Mouse (Mus musculus): Measurements from ENCODE around the gene Fbxo46. TPM values are rescaled to one million over a fixed set of nuclear protein-coding genes. Genes with fewer than 3 reads are reported as not detected.
A peak's percentile ranks its signal among the peaks of the same experiment; 100 is the strongest.
"Not testable (repeated sequence)": the region's sequence is repeated elsewhere in the genome, so short reads cannot be mapped to it uniquely, and the experiment has no call there.

The Fbxo46 gene
- 1 to 10 TPM; 4.2 to 6.0 (median 5.3) TPM for total RNA-seq (2022)

DNA sequence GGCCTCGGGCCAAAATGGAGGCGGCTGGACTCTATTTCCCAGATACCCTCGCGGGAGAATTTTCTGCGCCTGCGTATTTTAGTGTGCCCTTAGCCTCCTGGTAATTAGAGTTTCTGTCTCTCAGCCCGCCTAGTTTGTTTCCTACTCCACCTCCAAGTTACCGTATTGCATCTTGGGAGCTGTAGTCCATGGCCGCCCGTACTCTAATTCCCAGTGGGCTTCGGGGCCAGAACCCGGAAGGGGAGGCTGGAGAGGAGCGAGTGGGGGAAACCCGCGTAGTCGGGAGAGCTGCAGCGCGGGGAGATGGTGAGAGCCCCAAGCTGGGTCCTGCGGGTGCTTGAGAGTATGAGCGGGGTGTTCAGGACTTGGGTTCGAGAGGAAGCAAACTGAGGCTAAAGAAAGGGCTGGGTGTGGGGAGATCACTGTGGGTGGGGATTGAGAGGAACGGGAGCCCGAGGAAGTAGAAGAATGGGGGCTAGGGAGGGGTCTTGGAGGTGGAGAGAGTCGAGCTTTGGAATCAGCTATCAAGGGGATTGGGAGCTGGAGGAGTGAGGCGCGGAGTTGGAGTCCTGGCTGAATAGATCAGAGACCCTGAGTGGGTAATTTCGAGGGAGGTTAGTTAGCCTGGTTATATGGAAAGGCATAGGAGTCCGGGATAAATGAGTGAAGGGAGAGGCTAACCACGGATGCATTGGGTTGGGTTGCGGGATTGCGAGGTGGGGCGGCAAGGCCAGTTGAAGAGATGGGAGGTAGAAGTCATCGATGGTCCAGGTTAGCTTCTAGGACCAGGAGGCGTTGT lies at the start of gene Fbxo46:
Fbxo46 (plus strand) TSS at position 229 of the 799 bp plus-strand sequence.
- peak; percentile 99 for DNase-seq (ENCODE audit: low spot score)

DNA sequence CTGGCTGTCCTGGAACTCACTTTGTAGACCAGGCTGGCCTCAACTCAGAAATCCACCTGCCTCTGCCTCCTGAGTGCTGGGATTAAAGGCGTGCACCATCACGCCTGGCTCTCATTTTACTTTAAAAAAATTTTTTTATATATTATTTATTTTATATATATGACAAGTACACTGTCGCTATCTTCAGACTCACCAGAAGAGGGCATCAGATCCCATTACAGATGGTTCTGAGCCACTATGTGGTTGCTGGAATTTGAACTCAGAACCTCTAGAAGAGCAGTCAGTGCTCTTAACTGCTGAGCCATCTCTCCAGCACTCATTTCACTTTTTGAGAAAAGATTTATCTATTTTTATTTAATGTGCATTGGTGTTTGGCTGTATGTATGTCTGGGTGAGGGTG lies 48.6 kb upstream of the Fbxo46 start:
- not testable (repeated sequence) for DNase-seq (ENCODE audit: low spot score)

DNA sequence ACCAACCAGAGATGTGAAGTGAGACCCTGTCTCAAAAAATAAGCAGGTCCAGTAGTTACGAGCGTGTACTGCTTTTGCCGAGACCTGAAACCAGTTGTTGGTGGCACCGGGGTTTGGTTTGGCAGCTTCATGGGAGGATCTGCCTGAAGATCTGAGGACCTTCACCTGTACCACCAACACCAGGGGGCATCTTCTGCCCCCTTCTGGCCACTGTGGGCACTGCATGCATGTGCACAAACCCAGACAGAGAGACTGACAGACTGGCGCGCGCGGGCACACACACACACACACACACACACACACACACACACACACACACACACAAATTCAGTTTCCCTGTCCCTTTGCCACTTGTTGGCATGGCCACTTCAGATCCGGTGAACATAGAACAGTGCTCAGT lies 46.2 kb upstream of the Fbxo46 start:
- DNase-seq (ENCODE audit: low spot score) = no peak

DNA sequence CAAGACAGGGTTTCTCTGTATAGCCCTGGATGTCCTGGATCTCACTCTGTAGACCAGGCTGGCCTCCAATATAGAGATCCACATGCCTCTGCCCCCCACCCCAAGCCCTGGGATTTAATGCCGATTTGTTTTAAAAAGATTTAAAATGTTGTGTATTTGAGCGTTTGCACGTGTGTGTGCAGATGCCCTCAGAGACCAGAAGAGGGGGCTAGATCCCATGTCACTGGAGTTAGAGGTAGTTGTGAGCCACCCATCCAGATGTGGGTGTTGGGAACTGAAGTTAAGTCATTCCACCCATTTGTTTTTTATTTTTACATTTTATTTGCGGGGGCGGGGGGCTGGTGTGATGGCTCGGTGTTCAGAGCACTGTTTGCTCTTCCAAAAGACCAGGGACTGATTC lies 45.2 kb upstream of the Fbxo46 start:
- no peak for DNase-seq (ENCODE audit: low spot score)

DNA sequence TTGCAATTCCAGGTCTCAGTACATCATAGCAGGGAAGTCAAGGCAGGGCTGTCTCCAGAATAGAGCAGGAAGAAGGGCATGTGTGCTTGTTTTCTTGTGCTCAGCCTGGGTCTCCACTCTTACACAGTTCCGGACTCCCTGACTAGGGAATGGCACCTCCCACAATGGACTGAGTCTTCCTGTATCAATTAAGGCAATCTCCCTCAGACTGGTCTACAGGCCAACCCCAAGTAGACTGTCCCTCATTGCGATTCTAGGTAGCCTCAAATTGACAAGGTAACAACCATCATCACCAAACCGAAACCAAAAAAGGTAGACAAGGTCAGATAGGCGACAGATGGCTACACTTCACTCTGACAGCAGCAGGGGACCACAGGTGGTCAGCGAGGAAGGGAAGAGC lies 44.4 kb upstream of the Fbxo46 start:
- no peak for DNase-seq (ENCODE audit: low spot score)

DNA sequence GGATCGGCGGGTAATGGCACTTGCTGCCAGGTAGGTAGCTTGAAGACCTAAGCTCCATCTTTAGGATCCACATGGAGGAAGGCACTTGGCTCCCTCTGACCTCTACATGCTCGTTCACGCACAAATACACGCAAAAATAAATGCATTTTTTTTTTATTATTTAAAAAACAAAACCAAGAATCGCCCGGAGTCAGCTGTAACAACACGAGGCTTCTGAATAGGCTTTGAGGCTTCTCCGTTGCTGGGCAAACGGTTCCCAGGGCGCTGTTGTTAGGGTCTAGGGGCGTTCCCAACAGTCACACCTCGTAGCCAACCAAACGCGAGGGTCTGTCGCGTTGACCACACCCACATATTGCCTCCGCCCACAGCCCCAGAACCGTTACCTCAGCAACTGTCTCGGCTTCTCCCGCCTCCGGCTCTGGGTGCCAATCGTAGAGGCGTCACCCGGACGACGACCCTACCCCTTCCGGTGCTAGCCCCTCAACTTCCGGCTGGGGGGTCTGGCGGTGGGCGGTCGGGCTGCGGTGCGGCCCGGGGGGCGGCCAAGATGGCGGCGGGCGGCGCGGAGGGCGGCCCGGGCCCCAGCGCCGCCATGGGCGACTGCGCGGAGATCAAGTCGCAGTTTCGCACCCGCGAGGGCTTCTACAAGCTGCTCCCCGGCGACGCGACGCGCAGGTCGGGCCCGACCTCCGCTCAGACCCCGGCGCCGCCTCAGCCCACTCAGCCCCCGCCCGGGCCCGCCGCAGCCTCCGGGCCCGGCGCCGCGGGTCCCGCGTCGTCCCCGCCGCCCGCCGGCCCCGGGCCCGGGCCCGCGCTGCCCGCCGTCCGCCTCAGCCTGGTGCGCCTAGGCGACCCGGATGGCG lies 43.7 kb upstream of the Fbxo46 start, which contains the start of gene Dmwd:
Dmwd (plus strand) TSS at position 505 of the 863 bp plus-strand sequence.
- peak; percentile 94 for DNase-seq (ENCODE audit: low spot score)

DNA sequence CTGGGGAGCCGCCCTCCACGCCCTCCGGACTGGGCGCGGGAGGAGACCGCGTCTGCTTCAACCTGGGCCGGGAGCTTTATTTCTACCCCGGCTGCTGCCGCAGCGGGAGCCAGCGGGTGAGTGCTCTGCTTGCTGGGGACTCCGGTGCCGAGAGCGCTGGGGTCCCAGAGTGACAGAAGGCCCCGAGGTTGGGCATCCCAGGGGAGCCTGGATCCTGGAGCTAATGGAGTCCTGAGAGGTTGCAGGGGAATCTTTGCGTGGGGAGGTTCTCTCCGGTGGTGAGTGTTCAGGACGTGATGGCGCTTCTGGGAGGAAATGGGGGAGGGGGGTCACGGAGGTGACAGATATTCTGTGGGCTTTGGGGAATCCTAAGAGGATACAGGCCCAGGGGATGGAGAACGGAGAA lies 43.1 kb upstream of the Fbxo46 start:
- no peak for DNase-seq (ENCODE audit: low spot score)

DNA sequence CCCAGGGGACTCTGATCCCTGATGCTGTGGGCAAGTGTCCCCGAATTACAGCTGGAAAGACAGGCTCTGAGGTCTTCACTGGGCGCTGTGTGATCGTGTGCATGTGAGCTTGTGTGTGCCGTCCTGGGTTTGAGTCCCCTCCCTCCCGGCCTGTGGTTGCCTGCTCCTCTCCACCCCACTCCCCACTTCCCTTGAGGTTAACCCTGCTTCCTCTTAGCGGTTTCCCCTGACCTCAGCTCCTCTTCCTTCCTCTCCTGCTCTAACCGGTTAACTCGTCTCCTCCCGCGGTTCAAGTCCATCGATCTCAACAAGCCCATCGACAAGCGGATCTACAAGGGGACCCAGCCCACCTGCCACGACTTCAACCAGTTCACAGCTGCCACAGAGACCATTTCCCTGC lies 41.9 kb upstream of the Fbxo46 start:
- DNase-seq (ENCODE audit: low spot score) = peak; percentile 54

DNA sequence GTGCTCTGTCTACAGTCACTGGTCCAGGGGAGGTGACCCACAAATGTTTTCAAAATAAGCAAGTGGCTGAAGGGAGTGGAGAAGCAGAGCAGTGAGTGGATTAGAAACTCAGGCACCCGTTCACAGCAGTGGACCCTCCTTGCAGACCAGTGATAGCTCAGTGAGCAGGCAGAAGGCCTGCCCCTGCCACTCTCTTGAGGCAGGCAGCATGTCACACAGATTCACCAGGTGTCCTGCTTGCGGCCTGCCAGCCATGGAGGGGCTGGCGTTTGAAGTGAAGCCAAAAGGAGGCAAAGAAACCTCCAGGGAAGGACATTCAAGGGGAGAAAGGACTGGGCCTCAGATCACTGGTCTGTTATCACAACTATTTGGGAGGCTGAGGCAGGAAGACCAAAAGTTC lies 40.9 kb upstream of the Fbxo46 start:
- DNase-seq (ENCODE audit: low spot score) = no peak

DNA sequence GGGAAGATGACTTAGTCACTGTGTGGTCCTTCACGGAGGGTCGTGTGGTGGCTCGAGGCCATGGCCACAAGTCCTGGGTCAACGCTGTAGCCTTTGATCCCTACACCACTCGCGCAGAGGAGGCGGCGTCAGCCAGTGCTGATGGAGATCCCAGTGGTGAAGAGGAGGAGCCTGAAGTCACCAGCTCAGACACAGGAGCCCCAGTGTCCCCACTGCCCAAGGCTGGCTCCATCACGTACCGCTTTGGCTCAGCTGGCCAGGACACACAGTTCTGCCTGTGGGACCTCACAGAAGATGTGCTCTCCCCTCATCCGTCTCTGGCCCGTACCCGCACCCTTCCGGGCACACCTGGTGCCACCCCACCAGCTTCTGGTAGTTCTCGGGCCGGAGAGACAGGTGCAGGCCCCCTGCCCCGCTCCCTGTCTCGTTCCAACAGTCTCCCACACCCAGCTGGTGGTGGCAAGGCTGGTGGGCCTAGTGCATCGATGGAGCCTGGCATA lies 39.2 kb upstream of the Fbxo46 start:
- DNase-seq (ENCODE audit: low spot score) = no peak

DNA sequence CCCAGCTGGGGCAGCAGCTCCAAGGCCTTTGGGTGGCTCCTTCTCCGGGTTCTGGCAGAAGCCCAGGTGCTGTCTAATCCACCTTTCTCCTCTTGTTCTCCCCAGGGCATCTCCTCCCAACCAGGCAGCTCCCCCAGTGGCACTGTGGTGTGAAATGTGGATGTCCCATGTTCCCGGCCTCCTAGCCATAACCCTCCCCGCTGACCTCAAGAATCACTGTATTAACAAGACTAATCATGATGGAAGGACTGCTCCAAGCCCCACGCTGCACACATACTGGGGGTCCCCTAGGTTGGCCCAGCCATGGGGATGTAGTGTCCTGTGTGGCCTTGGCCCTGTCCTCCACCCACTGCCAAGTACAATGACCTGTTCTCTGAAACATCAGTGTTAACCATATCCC lies 37.5 kb upstream of the Fbxo46 start:
- no peak for DNase-seq (ENCODE audit: low spot score)

DNA sequence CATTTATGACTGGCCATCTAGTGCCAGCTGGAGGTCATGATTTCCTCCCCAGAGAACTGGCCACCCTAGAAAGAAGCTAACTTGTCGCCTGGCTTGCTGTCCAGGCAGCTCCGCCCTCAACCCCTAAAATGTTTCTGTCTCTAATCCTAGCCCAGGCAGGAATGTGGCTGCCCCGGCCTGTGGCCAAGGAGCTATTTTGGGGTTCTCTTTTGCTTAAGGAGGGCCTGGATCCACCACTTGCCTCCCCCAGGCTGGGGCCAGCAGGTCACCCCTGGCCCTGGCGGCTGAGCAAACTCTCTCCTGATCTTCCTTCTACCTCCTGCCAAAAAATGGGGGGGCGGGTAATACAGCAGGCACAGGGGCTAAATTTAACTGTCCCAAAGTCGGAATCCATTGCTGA lies 36.6 kb upstream of the Fbxo46 start:
- DNase-seq (ENCODE audit: low spot score) = peak; percentile 82

DNA sequence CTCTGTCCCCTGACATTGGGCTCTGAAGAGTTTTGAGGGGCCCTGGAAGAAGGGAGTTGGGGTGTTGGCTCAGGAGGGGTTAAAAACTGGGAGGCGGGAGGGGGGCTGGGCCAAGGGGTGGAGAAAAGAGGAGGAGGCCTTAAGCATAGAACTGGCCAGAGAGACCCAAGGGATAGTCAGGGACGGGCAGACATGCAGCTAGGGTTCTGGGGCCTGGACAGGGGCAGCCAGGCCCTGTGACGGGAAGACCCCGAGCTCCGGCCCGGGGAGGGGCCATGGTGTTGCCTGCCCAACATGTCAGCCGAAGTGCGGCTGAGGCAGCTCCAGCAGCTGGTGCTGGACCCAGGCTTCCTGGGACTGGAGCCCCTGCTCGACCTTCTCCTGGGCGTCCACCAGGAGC lies 36.0 kb upstream of the Fbxo46 start, which contains the start of gene Dmpk:
Dmpk (plus strand) TSS at position 149 of the 400 bp plus-strand sequence.
- DNase-seq (ENCODE audit: low spot score) = no peak

DNA sequence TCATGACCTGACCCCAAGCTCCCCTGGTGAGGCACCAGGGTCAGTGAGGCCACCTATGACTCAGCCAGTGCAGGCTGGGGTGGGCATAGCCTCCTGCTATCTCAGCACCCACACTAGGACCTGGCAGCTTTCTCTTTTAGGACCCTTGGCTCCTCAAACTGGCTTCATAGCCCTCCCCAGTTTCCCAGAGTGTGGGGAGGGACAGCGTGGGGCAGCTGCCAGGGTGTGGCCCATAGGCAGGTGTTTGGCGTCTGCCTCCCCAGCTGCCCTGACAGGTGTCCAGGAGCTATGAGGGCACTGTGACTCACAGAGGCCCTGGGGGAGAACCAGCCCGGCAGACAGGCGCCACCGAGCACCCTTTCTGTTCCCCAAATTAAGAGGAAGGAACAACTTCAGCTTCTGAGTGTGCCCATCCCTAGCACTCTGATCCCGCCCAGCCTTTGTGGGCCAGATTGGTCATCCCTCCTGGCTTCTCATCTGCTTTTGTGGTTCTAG lies 35.3 kb upstream of the Fbxo46 start:
- DNase-seq (ENCODE audit: low spot score) = no peak

DNA sequence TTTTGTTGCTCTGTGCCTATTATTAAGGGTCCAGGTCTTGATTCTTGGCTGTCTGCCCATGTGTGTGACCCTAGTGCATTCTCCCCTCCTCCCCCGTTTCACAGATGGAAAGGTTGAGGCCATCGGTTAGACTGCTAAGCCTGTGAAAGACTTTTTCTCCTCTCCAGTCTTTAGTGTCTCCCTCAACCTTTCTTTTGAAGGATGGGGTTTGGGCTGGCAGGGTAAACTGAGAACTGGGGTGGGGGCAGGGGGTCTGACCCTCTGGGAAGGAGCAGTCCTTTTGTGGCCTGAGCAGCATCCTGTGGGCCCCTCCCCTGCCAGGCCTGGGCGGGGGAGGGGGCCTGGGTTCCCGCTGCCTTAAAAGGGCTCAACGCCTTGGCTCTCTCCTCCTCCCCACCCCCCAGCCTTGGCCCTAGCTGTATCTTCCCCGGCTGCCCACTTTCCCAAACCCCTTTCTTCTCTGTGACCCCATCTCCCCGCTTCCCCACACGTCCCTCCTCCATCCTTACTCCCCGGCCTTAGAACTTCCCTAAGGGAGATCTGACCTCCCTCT lies 34.7 kb upstream of the Fbxo46 start:
- DNase-seq (ENCODE audit: low spot score) = no peak

DNA sequence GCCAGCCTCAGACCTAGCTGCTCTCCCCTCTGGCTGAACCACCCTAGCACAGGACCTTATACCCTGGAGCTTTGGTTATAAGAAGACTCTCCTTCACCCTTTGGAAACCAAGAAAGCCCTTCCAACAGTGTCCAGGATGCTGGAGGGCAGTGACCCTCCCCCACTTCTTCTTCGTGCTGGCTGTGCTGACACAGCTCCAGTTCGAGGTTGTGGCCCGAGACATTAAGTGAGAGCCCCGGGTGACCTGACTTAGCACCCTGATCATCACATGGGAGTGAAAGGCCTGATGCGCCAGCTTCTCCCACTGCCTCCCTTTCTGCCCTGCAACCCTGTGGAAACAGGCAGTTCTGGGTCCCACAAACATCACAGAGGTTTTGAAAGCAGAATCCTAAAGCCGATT lies 34.2 kb upstream of the Fbxo46 start:
- DNase-seq (ENCODE audit: low spot score) = no peak

DNA sequence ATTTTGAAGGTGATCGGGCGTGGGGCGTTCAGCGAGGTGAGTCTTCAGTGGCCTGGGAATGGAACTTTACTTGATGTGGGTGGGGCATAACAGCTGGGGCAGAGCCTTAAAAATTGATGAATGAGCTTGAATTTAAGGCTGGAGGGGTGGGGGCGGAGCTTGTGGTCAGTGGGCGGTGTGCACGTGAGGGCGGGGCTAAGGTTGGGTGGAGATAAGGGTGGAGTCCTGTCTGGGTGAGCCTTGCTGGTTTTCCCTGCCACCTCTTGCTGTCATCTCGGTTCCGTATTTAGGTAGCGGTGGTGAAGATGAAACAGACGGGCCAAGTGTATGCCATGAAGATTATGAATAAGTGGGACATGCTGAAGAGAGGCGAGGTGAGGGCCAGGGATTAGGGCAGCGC lies 33.6 kb upstream of the Fbxo46 start:
- DNase-seq (ENCODE audit: low spot score) = no peak

DNA sequence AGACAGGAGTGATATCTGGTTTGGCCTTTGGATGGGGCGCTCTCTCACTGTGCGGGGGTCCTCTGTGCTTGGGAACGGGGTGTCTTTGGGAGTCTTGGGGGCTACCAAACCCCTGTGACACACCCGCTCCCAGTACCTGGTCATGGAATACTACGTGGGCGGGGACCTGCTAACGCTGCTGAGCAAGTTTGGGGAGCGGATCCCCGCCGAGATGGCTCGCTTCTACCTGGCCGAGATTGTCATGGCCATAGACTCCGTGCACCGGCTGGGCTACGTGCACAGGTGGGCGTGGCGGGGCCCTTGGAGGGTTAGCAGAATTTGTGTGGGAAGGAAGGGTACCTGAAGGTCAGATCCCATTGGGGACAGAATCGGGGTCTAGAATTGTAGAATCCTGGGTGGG lies 32.9 kb upstream of the Fbxo46 start:
- no peak for DNase-seq (ENCODE audit: low spot score)

DNA sequence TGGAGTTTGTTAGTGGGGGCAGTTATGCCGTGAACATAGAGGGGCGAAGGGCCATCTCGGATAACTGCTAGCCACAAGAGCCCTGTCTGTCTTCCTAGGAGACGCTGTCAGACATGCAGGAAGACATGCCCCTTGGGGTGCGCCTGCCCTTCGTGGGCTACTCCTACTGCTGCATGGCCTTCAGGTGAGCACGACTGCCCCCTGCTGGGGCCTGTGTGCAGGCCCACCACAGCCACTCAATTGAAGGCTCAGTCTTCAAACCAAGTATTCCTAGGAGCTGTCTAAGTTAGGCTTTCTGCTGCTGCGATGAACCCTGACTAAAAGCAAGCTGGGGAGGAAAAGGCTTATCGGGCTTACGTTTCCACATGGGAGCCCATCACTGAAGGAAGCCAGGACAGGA lies 30.8 kb upstream of the Fbxo46 start:
- no peak for DNase-seq (ENCODE audit: low spot score)

DNA sequence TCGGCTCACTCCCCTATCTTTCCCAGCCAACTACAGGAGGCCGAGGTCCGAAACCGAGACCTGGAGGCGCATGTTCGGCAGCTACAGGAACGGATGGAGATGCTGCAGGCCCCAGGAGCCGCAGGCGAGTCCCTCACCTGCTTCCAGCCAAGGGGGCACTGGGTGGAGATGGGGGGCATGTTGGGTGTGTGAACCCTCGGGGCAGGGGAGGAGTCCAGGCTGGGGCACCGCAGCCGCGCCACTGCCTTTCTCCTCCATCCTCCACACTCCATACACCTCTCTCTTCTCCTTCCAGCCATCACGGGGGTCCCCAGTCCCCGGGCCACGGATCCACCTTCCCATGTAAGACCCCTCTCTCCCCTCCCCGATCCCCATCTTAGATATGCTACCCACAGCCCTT lies 27.7 kb upstream of the Fbxo46 start:
- no peak for DNase-seq (ENCODE audit: low spot score)

DNA sequence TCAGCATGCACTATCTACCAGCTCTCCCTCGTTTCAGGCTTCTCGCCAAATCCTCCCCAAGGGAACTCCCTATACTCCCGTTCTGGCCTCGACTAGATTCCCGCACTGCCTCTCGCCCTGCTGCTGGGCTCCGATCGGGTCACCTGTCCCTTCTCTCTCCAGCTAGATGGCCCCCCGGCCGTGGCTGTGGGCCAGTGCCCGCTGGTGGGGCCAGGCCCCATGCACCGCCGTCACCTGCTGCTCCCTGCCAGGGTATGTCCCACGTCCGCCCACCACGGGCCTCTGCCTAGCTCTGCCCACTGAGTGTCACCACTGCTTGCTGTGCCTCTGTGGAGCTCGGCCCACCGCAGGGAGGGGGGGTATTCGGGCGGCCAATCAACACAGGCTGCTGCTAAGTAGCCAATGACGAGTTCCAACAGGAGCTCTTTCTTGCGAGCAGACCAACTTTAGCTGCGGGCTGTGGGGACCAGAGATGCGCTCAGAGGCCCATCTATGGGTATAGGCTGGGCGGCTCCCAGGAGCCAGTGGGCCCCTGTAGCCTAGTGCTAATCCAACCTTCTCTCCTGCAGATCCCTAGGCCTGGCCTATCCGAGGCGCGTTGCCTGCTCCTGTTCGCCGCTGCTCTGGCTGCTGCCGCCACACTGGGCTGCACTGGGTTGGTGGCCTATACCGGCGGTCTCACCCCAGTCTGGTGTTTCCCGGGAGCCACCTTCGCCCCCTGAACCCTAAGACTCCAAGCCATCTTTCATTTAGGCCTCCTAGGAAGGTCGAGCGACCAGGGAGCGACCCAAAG lies 27.1 kb upstream of the Fbxo46 start:
- DNase-seq (ENCODE audit: low spot score) = peak; percentile 66

All from heart, adult 8-10 months (tissue).